Mouse (Mus musculus): ENCODE results near the gene Nek2.

Nek2 gene

GRCm38 (mm10) chr1:191821326-191822091, at the start of gene Nek2:
TSS of gene Nek2 (plus strand) at chr1:191821444.
- DNase-seq (ENCODE audit: low spot score in 2 of 2): peak; percentile 90 to 93

GRCm38 (mm10) chr1:191774106-191774505, 47.1 kb upstream of the Nek2 start:
- no peak for DNase-seq (ENCODE audit: low spot score in 2 of 2)

- no peak for DNase-seq (ENCODE audit: low spot score in 2 of 2)
Observed at GRCm38 (mm10) chr1:191775116-191775515, 46.1 kb upstream of the Nek2 start.

GRCm38 (mm10) chr1:191777521-191777920, 43.7 kb upstream of the Nek2 start:
- no peak for DNase-seq (ENCODE audit: low spot score in 2 of 2)

- DNase-seq (ENCODE audit: low spot score in 2 of 2): no peak
Observed at GRCm38 (mm10) chr1:191780470-191780869, 40.8 kb upstream of the Nek2 start.

- no peak for DNase-seq (ENCODE audit: low spot score in 2 of 2)
Observed at GRCm38 (mm10) chr1:191785108-191785507, 36.1 kb upstream of the Nek2 start.

- no peak for DNase-seq (ENCODE audit: low spot score in 2 of 2)
Observed at GRCm38 (mm10) chr1:191786255-191786654, 35.0 kb upstream of the Nek2 start.

GRCm38 (mm10) chr1:191787379-191787778, 33.9 kb upstream of the Nek2 start:
- no peak for DNase-seq (ENCODE audit: low spot score in 2 of 2)

GRCm38 (mm10) chr1:191792991-191793390, 28.3 kb upstream of the Nek2 start:
- DNase-seq (ENCODE audit: low spot score in 2 of 2): no peak

- no peak for DNase-seq (ENCODE audit: low spot score in 2 of 2)
Observed at GRCm38 (mm10) chr1:191793888-191794532, 27.2 kb upstream of the Nek2 start.

- DNase-seq (ENCODE audit: low spot score in 2 of 2): no peak
Observed at GRCm38 (mm10) chr1:191796238-191796896, 24.9 kb upstream of the Nek2 start.

GRCm38 (mm10) chr1:191802093-191802819, 19.0 kb upstream of the Nek2 start:
- no peak for DNase-seq (ENCODE audit: low spot score in 2 of 2)

GRCm38 (mm10) chr1:191802820-191803655, 18.2 kb upstream of the Nek2 start:
- no peak for DNase-seq (ENCODE audit: low spot score in 2 of 2)

- DNase-seq (ENCODE audit: low spot score in 2 of 2): no peak
Observed at GRCm38 (mm10) chr1:191804747-191805146, 16.5 kb upstream of the Nek2 start.

- DNase-seq (ENCODE audit: low spot score in 2 of 2): no peak
Observed at GRCm38 (mm10) chr1:191805788-191806187, 15.5 kb upstream of the Nek2 start.

GRCm38 (mm10) chr1:191806740-191807139, 14.5 kb upstream of the Nek2 start:
- DNase-seq (ENCODE audit: low spot score in 2 of 2): no peak

GRCm38 (mm10) chr1:191807979-191808378, 13.3 kb upstream of the Nek2 start:
- DNase-seq (ENCODE audit: low spot score in 2 of 2): no peak

- no peak for DNase-seq (ENCODE audit: low spot score in 2 of 2)
Observed at GRCm38 (mm10) chr1:191808688-191809223, 12.5 kb upstream of the Nek2 start.

- no peak for DNase-seq (ENCODE audit: low spot score in 2 of 2)
Observed at GRCm38 (mm10) chr1:191811774-191812173, 9.5 kb upstream of the Nek2 start.

- DNase-seq (ENCODE audit: low spot score in 2 of 2): peak; percentile 16 to 31
Observed at GRCm38 (mm10) chr1:191812949-191813691, 8.1 kb upstream of the Nek2 start.

Data from spleen, postnatal 14 days (tissue).